Mouse (Mus musculus): Measurements from ENCODE around the gene Gpkow.

The Gpkow gene

GRCm38 (mm10) chrX:7696954-7697381 lies at the start of gene Gpkow:
Gene Gpkow (plus strand): TSS chrX:7697131.
- Histone ChIP-seq H3K27me3 (ENCODE audit: control insufficient read depth, insufficient read depth, low read length, poor library complexity, severe bottlenecking) (no peaks in the 10 kb centered on the region), H3K36me3 (ENCODE audit: control insufficient read depth, insufficient read depth, low read length, poor library complexity, severe bottlenecking) (no peaks in the 10 kb centered on the region)
- DNase-seq (ENCODE audit: low read depth, low spot score) = peak; percentile 92

- no peaks in the 10 kb centered on the region for H3K36me3 ChIP-seq (ENCODE audit: control insufficient read depth, insufficient read depth, low read length, poor library complexity, severe bottlenecking)
- H3K27me3 ChIP-seq (ENCODE audit: control insufficient read depth, insufficient read depth, low read length, poor library complexity, severe bottlenecking) = no peaks in the 10 kb centered on the region
- peak; percentile 93 for DNase-seq (ENCODE audit: low read depth, low spot score)
These were observed 48.1 kb upstream of the Gpkow start for GRCm38 (mm10) chrX:7648671-7649304.

GRCm38 (mm10) chrX:7657221-7657639 lies 39.7 kb upstream of the Gpkow start, which contains the start of gene Prickle3:
Gene Prickle3 (plus strand): TSS chrX:7657260.
- Histone ChIP-seq H3K36me3 (ENCODE audit: control insufficient read depth, insufficient read depth, low read length, poor library complexity, severe bottlenecking) (no peaks in the 10 kb centered on the region), H3K27me3 (ENCODE audit: control insufficient read depth, insufficient read depth, low read length, poor library complexity, severe bottlenecking) (no peaks in the 10 kb centered on the region)
- peak; percentile 70 for DNase-seq (ENCODE audit: low read depth, low spot score)

GRCm38 (mm10) chrX:7658031-7658784 lies 38.7 kb upstream of the Gpkow start:
- no peaks in the 10 kb centered on the region for H3K36me3 ChIP-seq (ENCODE audit: control insufficient read depth, insufficient read depth, low read length, poor library complexity, severe bottlenecking)
- H3K27me3 ChIP-seq (ENCODE audit: control insufficient read depth, insufficient read depth, low read length, poor library complexity, severe bottlenecking) = no peaks in the 10 kb centered on the region
- DNase-seq (ENCODE audit: low read depth, low spot score) = no peak

GRCm38 (mm10) chrX:7658785-7659589 lies 37.9 kb upstream of the Gpkow start:
- no peaks in the 10 kb centered on the region for H3K36me3 ChIP-seq (ENCODE audit: control insufficient read depth, insufficient read depth, low read length, poor library complexity, severe bottlenecking)
- DNase-seq (ENCODE audit: low read depth, low spot score) = no peak
- H3K27me3 ChIP-seq (ENCODE audit: control insufficient read depth, insufficient read depth, low read length, poor library complexity, severe bottlenecking) = no peaks in the 10 kb centered on the region

- H3K27me3 ChIP-seq (ENCODE audit: control insufficient read depth, insufficient read depth, low read length, poor library complexity, severe bottlenecking) = no peaks in the 10 kb centered on the region
- DNase-seq (ENCODE audit: low read depth, low spot score) = no peak
- no peaks in the 10 kb centered on the region for H3K36me3 ChIP-seq (ENCODE audit: control insufficient read depth, insufficient read depth, low read length, poor library complexity, severe bottlenecking)
These were observed 35.8 kb upstream of the Gpkow start for GRCm38 (mm10) chrX:7661086-7661485.

GRCm38 (mm10) chrX:7662936-7663335 lies 34.0 kb upstream of the Gpkow start:
- no peak for DNase-seq (ENCODE audit: low read depth, low spot score)
- H3K36me3 ChIP-seq (ENCODE audit: control insufficient read depth, insufficient read depth, low read length, poor library complexity, severe bottlenecking) = 0 out of 2 replicates have a peak, but pooled peaks cover 1% of the 10 kb centered on the region
- H3K27me3 ChIP-seq (ENCODE audit: control insufficient read depth, insufficient read depth, low read length, poor library complexity, severe bottlenecking) = no peaks in the 10 kb centered on the region

GRCm38 (mm10) chrX:7664791-7665190 lies 32.1 kb upstream of the Gpkow start:
- H3K36me3 ChIP-seq (ENCODE audit: control insufficient read depth, insufficient read depth, low read length, poor library complexity, severe bottlenecking) = 0 out of 2 replicates have a peak, but pooled peaks cover 1% of the 10 kb centered on the region
- H3K27me3 ChIP-seq (ENCODE audit: control insufficient read depth, insufficient read depth, low read length, poor library complexity, severe bottlenecking) = no peaks in the 10 kb centered on the region
- no peak for DNase-seq (ENCODE audit: low read depth, low spot score)

GRCm38 (mm10) chrX:7665739-7666502 lies 31.0 kb upstream of the Gpkow start:
- no peaks in the 10 kb centered on the region for H3K27me3 ChIP-seq (ENCODE audit: control insufficient read depth, insufficient read depth, low read length, poor library complexity, severe bottlenecking)
- H3K36me3 ChIP-seq (ENCODE audit: control insufficient read depth, insufficient read depth, low read length, poor library complexity, severe bottlenecking) = 0 out of 2 replicates have a peak, but pooled peaks cover 1% of the 10 kb centered on the region
- no peak for DNase-seq (ENCODE audit: low read depth, low spot score)

GRCm38 (mm10) chrX:7670390-7670881 lies 26.5 kb upstream of the Gpkow start:
- H3K36me3 ChIP-seq (ENCODE audit: control insufficient read depth, insufficient read depth, low read length, poor library complexity, severe bottlenecking) = 0 out of 2 replicates have a peak, but pooled peaks cover 1% of the 10 kb centered on the region
- H3K27me3 ChIP-seq (ENCODE audit: control insufficient read depth, insufficient read depth, low read length, poor library complexity, severe bottlenecking) = no peaks in the 10 kb centered on the region
- peak; percentile 77 for DNase-seq (ENCODE audit: low read depth, low spot score)

GRCm38 (mm10) chrX:7670921-7671623 lies 25.9 kb upstream of the Gpkow start, which contains the start of gene Plp2:
Gene Plp2 (minus strand): TSS chrX:7671390.
- H3K36me3 ChIP-seq (ENCODE audit: control insufficient read depth, insufficient read depth, low read length, poor library complexity, severe bottlenecking) = 0 out of 2 replicates have a peak, but pooled peaks cover 1% of the 10 kb centered on the region
- peak; percentile 28 for DNase-seq (ENCODE audit: low read depth, low spot score)
- no peaks in the 10 kb centered on the region for H3K27me3 ChIP-seq (ENCODE audit: control insufficient read depth, insufficient read depth, low read length, poor library complexity, severe bottlenecking)

- Histone ChIP-seq H3K36me3 (ENCODE audit: control insufficient read depth, insufficient read depth, low read length, poor library complexity, severe bottlenecking) (no peaks in the 10 kb centered on the region), H3K27me3 (ENCODE audit: control insufficient read depth, insufficient read depth, low read length, poor library complexity, severe bottlenecking) (no peaks in the 10 kb centered on the region)
- DNase-seq (ENCODE audit: low read depth, low spot score) = no peak
These were observed 24.2 kb upstream of the Gpkow start for GRCm38 (mm10) chrX:7672739-7673138.

- DNase-seq (ENCODE audit: low read depth, low spot score) = peak; percentile 72
- Histone ChIP-seq H3K27me3 (ENCODE audit: control insufficient read depth, insufficient read depth, low read length, poor library complexity, severe bottlenecking) (no peaks in the 10 kb centered on the region), H3K36me3 (ENCODE audit: control insufficient read depth, insufficient read depth, low read length, poor library complexity, severe bottlenecking) (no peaks in the 10 kb centered on the region)
These were observed 23.2 kb upstream of the Gpkow start for GRCm38 (mm10) chrX:7673578-7674281.
